Mouse (Mus musculus) CD8-positive naive resting alpha-beta T cell, adult 2 months (primary cell): Measurements from ENCODE around the gene A430033K04Rik.

ENCODE experiments used
- DNase-seq, 2 experiments: peaks; one replicate each; pipeline ENCODE4 v3.0.0; 2022; ENCODE audit warnings: low read depth in 2 of 2, low spot score in 2 of 2

The A430033K04Rik gene

GRCm38 (mm10) chr5:138622645-138623477 is at the start of gene A430033K04Rik:
TSS of gene A430033K04Rik (plus strand) at chr5:138622859.
- peak; percentile 87 to 92 for DNase-seq

DNA sequence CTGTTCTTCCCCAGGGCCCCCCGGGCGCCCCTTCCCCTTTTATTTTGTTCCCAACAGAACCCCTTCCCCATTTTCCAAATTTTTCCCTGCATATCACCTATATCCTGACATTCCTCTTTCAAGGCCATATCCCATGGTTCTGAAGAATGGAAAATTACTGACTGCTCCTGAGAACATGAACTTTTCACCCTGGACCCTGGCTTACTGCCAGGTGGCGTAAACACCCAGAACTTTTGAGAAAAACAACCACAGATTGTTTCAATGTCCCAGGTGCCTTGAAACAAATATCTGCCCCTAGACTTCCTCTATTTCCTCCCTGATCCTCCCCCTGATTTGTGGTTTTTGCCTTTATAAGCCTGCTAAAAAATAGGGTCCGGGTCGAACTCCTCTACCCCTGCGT is 35.3 kb upstream of the A430033K04Rik start:
- no peak for DNase-seq

GRCm38 (mm10) chr5:138618353-138618752 is 4.3 kb upstream of the A430033K04Rik start:
- DNase-seq: peak in 1 of 2 experiments; percentile 16

DNA sequence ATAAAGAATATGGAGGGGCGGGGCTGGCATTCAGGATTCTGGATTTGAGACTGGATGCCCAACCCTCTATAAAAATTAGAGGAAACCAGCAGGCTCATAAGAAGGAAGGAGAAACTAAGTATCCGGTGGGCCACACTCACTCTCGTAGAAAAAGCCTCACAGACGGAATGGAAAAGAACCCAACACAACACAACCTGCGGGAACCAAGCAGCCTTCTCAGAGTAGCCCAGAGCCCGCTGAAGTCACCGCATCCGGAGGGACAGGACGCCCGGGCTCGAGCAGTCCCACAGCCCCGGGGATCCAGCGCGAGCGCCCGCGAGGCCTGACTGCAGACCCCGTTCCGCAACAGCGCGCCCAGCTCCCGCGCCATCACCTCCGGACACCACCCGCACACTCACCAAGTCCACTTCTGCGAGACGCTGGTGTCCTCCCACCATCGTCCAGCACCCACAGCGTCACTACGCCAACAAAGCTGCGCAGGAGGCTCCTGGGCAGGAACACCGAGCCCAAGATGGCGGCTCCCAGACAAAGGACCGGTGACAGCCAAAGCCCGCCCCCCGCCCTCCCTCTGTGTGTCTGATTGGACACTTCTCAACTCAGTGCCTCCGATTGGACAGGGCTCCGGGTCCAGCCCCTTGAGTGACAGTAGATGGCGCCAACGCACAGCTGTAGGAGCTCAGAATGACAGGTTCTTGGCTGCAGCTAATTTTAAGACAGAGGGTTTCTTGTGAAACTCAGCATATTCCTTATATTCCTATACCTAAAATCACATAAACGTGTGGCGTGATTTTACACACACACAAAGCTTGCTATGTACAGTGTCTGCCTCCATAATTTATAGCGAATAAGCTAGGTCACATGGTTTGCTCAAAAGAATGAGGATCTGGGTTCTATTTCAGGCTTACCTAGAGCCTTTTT is 3.2 kb upstream of the A430033K04Rik start, which contains the start of gene Zfp68:
Zfp68 (minus strand) TSS at position 551 of the 918 bp plus-strand sequence.
- DNase-seq: peak; percentile 85 to 89

DNA sequence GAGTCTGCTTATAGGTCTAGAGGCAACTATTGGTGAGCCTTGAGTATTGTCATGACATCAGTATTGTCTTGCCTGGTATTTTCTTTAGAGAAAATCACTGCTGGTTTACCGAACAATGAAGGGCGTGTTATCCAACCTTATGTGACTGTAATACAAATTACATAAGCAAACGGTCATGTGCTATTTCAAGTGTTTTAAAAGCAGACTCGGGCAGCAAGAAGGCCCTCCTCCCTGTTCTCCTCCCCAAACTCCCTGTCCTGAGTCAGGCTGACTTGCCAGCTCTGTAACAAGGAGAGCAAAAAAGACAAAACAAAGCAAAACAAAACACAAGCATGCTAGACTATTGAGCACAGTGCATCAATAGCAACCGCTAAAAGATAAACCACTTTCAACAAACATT is 1.8 kb upstream of the A430033K04Rik start:
- DNase-seq: no peak

DNA sequence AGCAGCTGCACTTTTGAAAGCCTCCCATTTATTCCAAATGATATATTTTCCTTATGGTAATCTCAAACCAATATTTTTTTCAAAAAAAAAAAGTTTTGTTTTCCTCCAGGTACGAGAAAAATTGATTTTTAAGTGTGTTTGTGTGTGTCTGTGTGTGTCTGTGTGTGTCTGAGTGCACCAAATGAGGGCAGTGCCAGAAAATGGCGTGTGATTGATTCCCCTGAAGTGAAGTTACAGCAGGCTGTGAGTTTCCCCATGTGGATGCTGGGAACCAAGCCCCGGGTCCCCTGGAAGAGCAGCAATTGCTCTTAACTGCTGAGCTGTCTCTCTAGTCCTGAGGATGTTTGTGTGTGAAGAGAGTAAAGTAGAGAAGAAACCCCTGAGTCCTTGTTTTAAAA is 818 bp downstream of the A430033K04Rik start:
- DNase-seq: no peak

GRCm38 (mm10) chr5:138636486-138636885 is 13.8 kb downstream of the A430033K04Rik start:
- DNase-seq: no peak

DNA sequence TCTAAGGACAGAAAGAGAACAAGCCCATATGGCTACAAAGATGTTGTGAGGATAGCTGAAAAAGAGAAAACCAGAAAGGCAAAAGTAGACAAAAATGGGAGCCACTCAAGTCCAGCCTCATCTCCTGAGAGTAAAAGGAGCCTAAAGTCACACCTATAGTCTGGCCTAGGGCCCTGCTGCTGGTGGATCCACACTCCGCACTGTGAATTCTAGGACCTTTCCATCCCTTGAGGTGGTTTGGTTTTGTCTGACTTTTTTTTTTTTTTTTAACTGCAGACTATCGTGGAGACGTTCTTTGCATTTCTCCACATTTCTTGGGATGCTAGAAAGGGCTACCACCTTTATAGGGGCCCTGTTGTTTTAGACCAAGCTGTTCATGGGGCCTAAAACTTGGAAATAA is 18.4 kb downstream of the A430033K04Rik start:
- no peak for DNase-seq

DNA sequence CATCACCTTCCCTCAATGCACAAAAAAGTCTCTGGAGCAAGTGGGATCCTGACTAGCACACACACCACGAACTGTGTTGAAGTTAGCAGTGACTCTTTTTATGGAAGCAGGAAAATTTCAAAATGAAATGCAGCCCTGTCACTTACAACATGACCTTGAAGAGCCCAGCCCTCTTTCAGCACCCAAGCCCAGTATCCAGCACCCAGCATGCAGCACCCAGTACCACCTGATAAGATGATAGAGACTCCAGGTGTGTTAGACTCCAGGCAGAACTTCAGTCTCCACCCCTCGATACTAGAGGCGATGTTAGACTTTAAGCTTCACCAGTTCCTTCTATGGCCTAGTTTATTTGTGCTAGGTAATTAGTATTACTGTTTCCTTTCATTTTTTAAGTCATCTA is 19.1 kb downstream of the A430033K04Rik start:
- DNase-seq: no peak

DNA sequence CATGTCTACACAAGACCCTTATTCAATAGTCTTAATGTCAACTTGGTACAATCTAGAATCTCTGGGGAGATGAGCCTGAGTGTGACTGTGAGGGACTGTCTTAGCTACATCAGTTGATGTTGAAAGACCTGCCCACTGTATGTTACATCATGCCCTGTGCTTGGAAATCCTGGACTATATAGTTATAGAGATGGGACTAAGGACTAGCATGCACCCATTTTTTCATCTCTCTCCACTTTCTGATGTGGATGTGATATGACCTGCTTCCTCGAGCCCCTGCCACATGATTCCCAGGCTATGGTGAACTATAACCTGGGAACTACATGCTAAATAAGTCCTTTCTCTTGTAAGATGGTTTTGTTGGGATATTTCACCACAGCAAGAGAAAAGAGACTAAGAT is 30.3 kb downstream of the A430033K04Rik start:
- DNase-seq: no peak

GRCm38 (mm10) chr5:138656477-138657156 is 34.0 kb downstream of the A430033K04Rik start:
- peak; percentile 6 to 23 for DNase-seq

- DNase-seq: no peak
These were observed 34.7 kb downstream of the A430033K04Rik start for GRCm38 (mm10) chr5:138657407-138657806.

DNA sequence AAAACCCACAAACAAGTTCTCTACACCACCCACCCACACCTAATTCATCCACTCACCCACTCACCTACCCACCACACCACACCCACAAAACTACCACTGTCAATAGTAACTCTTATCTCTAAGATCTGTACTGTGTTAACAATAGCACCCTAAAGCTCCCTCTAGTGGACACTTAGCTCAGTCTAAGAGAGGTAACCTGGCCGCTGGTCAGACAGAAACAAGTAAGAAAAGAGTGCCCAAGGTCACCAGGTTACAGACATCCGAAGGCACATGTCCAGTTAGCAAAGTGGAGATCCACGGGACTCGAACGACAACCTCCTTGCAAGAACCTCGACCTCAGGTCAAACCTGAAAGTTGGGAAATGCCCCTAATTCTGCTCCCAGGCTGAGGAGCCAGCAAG is 35.2 kb downstream of the A430033K04Rik start:
- DNase-seq: peak; percentile 31 to 54

DNA sequence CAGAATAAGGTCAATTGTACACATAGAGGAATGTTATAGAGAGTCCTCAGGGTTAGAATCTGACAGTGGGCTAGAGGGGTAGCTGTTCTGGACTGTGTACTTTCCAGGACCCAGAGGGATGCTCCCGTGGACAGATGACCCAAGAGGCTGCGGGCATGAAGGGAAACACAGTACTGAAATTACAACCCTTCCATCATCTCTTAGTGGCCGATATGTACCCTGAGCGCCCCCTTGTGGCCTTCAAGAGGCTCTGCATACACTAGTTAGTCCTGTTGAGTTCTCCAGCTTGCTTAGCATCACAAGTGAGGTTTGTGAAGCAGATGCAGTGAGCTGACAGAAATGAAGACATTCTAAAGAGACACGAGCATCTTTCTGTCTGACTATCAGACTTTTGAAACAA is 36.3 kb downstream of the A430033K04Rik start:
- peak; percentile 28 to 56 for DNase-seq

GRCm38 (mm10) chr5:138683023-138683766 is 60.5 kb downstream of the A430033K04Rik start:
- no peak for DNase-seq

- no peak for DNase-seq
These were observed 61.2 kb downstream of the A430033K04Rik start for GRCm38 (mm10) chr5:138683821-138684220.

DNA sequence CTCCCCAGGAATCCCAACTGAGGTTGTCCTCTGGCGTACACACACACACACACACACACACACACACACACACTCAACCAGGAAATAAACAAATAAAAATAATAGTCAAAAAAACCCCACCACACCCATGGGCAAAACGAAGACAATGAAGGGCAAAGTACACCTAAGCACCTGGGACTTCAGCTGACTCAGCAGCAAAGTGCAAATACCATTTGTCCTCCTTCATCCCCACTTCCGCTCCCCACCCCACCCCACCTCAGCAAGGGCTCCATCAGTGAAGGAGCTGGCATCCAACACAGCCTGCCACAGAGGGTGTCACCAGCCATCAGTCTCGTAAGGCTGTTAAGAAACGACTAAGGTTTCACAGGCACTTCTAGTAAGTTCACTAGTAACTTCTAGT is 64.8 kb downstream of the A430033K04Rik start:
- no peak for DNase-seq

GRCm38 (mm10) chr5:138689254-138689653 is 66.6 kb downstream of the A430033K04Rik start:
- DNase-seq: no peak

DNA sequence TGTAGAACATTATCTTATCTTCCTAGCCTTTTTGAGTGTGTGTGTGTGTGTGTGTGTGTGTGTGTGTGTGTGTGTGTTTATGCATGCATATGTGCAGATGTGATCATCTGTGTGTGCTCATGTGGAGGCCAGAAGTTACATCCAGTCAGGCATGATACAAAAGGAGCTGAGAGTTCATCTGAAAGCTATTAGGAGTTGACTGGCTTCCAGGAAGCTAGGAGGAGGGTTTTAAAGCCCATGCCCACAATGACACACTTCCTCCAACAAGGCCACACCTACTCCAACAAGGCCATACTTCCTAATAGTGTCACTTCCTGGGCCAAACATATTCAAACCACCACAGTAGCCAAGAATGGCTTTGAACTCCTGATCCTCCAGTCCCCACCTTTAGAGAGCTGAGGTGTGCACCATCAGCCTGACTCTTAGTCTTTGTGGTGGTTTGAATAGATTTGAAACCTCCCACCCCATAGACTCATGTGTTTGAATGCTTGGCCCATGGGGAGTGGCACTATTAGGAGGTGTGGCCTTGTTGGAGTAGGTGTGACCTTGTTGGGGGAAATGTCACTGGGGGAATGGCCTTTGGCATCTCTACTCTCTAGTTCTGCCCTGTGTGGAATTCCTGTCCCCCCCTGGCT is 70.4 kb downstream of the A430033K04Rik start:
- DNase-seq: no peak

- DNase-seq: no peak
These were observed 71.4 kb downstream of the A430033K04Rik start for GRCm38 (mm10) chr5:138694036-138694435.
